Mouse (Mus musculus): ENCODE data around the gene Acod1. TPM values are rescaled to one million over a fixed set of nuclear protein-coding genes. Genes with fewer than 3 reads are reported as not detected.

The Acod1 gene
- polyA plus RNA-seq, 1 experiment from 2014 or later = not detected

GRCm38 (mm10) chr14:103102731-103103335 lies 56.1 kb downstream of the Acod1 start:
- peak overlapping the region; percentile 83 for H3K27ac ChIP-seq (ENCODE audit: low read depth, low read length)
- 37% methylated on average over 10 of the region's 10 CpGs for WGBS

More at GRCm38 (mm10) chr14:103102731-103103335, 56.1 kb downstream of the Acod1 start:
- no peaks in the 10 kb centered on the region for H3K36me3 ChIP-seq (ENCODE audit: control insufficient read depth, insufficient read depth)
- H3K4me1 ChIP-seq (replicated peaks; ENCODE audit: control insufficient read depth, insufficient read depth, low read length) = 0 out of 2 replicates have a peak, but pooled peaks cover 4% of the 10 kb centered on the region
- no peak overlapping the region for H3K4me2 ChIP-seq (replicated peaks; ENCODE audit: low read depth)
- TF ChIP-seq CTCF (IDR thresholded peaks at IDR 0.05; ENCODE audit: low read depth) = no peak
- H3K9ac ChIP-seq (ENCODE audit: low read depth, low read length) = no peak overlapping the region
- no peaks in the 10 kb centered on the region for H3K27me3 ChIP-seq (replicated peaks; ENCODE audit: control insufficient read depth, insufficient read depth, low read length)
- no peaks in the 10 kb centered on the region for H3K9me3 ChIP-seq (ENCODE audit: control insufficient read depth)
- ATAC-seq = peak; percentile 65
- no peak overlapping the region for H3K4me3 ChIP-seq (ENCODE audit: low read depth, low read length)

Other genes starting within 250 kb of the Acod1 start
- gene Kctd12, start 64.3 kb upstream of the Acod1 start, polyA plus RNA-seq (2015; fragmentation: Nextera tagmentation; extraction: Ambion mirVana) = 6.4 and 7.0 TPM in 2 replicates
- 15.7 and 17.1 TPM in 2 replicates for gene Cln5, start 23.2 kb downstream of the Acod1 start, polyA plus RNA-seq (2015; fragmentation: Nextera tagmentation; extraction: Ambion mirVana)
- gene Fbxl3, start 52.6 kb downstream of the Acod1 start, polyA plus RNA-seq (2015; fragmentation: Nextera tagmentation; extraction: Ambion mirVana) = 21.7 and 22.1 TPM in 2 replicates